Mouse (Mus musculus) left cerebral cortex, adult 6 months (tissue): ENCODE measurements around the gene Rcc1l. TPM values are rescaled to one million over a fixed set of nuclear protein-coding genes. Genes with fewer than 3 reads are reported as not detected.

Experiments
- long read RNA-seq, 2 experiments: library from polyadenylated mRNA; unstranded; transcript quantifications; one replicate each; pipeline ENCODE4 v2.0.0; 2019 to 2020
- polyA plus RNA-seq: library from polyadenylated mRNA; unstranded; fragments of <200 nt; fragmentation: Nextera tagmentation; gene quantifications from 2 replicates; pipeline ENCODE4 v1.2.3, GENCODE M21; 2021

Gene Rcc1l
- 10.3 and 10.4 TPM in 2 replicates for polyA plus RNA-seq
- long read RNA-seq, experiment 1, transcript Rcc1l-201 (11 exons, 2,321 nt): major isoform, 53 of 97 reads
- long read RNA-seq, experiment 1, partial matches to known transcripts: 5 of 97 reads
- long read RNA-seq, experiment 1, other reads (novel, unspliced or antisense): 39 of 97 reads
- long read RNA-seq, experiment 2, transcript Rcc1l-201 (11 exons, 2,321 nt): major isoform, 12 of 22 reads
- long read RNA-seq, experiment 2, partial matches to known transcripts: 1 of 22 reads
- long read RNA-seq, experiment 2, other reads (novel, unspliced or antisense): 9 of 22 reads

DNA sequence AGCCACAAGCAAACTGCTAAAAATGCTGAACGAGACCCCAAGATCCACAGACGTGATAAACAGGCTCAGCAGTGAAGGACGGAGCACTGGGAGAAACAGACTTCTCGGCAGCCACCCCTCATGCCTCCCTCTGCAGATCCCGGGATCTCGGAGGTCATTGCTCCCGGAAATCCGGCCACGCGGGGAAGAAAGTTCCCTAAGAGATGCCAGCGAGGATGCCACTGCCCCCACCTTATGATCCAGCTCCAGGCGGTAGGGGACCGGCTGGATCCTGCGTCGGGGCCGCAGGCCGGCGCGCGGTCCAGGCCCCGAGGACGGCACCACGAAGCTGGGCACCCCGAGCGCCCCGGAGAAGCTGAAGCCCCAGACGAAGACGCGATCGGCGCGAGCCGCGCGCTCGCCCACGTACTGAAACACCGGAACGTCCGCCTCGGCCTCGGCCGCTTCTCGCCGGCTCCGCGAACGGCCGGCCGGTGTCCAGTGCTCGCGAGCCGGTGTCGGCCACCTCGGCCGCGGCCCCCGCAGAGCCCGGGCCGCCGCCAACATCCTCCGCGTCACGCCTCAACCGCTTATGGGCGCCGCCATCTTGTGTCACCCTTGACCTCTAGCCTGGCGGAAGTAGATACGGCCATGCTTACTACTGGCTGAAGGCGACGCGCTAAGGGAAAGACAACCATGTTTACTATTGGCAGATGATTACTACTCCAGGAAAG lies at the start of gene Rcc1l:
Gene Rcc1l, minus strand, starts transcription at position 606 of the 713 bp plus-strand sequence.

DNA sequence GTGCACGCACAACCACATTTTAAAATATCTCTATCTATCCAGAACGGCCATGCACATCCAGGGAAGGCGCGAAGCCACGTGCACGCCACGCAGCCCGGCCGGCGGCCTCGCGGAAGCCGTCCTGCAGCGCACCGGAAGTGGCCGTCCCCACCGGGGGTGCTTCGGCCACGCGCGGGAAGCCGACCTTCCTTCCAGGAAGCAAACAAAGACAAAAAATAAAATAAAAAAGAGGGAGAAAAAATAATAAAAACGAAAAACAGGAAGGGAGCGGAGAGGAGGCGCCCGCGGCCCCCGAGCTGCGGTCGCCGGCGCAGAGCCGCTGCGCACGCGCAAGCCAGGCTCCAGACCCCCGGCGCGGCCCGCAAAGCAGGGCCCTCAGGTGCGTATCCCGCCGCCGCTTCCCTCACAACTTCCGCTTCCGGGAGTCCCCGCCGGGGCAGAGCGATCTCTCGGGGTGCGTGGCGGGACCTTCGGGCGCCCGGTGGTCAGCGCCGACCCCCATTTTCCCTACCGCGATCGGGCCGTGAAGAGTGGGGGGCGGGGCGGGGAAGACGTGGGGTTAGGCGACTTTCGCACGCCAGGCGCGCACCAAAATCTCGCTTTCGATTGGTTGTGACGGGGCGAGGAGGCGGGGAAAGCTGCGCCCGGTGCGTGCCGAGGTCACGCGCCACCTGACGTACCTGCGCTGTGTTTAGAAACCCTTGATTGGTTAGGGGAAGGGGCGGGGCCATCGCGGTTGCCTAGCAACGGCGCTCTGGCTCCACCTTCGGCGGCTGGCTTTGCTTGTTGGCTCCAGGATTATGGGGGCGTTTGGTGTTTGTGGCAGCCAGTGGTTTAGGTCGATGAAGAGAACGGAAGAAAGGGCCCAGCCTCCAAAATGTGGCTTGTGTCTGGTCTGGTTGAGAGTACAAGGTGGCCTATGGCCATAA lies 7.6 kb upstream of the Rcc1l start, which contains the start of gene Gtf2ird2:
Gene Gtf2ird2, plus strand, starts transcription at position 140 of the 929 bp plus-strand sequence.

DNA sequence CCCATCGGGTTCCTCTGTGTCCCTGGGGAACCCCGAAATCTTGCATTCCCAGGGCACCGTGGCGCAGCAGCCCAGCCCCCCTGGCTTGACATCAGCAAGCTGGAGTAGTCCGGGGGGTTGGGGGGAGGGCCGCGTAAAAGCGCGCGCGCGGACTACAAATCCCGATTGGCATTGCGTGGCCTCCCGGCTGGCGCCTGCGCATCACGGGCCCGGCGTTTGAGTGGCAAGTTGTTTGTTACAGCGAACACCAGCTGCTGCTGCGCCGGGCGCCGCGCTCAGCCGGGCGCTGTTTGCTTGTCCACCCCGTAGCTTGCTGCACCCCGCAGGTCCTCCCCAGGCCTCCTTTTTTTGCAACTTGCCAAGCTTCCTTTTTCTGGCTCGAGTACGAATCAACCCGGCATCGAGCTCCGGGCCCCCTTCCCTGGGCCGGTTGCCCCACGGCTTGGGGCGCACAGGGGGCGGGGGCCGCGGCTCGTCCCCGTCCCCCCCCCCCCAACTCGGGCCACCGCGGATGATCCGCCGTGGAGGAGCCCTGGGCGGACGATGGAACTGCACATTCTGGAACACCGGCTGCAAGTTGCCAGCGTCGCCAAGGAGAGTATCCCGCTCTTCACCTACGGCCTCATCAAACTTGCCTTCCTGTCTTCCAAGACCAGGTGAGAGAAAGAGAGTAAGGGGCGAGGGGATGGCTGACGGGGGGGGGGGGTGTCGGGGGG lies 76.9 kb downstream of the Rcc1l start, which contains the start of gene Castor2:
Gene Castor2, plus strand, starts transcription at position 216 of the 716 bp plus-strand sequence.

Other genes starting within 250 kb of the Rcc1l start
- 18.0 and 20.9 TPM in 2 replicates for gene Castor2, start 77.1 kb downstream of the Rcc1l start, polyA plus RNA-seq
- gene Gtf2ird2, start 7.2 kb upstream of the Rcc1l start, polyA plus RNA-seq: 3.7 and 4.5 TPM in 2 replicates
- 2.7 and 3.6 TPM in 2 replicates for gene Ncf1, start 52.9 kb upstream of the Rcc1l start, polyA plus RNA-seq
- gene Gtf2i, start 138.0 kb upstream of the Rcc1l start, polyA plus RNA-seq: 41.8 and 89.0 TPM in 2 replicates